In the genomic region with DNA sequence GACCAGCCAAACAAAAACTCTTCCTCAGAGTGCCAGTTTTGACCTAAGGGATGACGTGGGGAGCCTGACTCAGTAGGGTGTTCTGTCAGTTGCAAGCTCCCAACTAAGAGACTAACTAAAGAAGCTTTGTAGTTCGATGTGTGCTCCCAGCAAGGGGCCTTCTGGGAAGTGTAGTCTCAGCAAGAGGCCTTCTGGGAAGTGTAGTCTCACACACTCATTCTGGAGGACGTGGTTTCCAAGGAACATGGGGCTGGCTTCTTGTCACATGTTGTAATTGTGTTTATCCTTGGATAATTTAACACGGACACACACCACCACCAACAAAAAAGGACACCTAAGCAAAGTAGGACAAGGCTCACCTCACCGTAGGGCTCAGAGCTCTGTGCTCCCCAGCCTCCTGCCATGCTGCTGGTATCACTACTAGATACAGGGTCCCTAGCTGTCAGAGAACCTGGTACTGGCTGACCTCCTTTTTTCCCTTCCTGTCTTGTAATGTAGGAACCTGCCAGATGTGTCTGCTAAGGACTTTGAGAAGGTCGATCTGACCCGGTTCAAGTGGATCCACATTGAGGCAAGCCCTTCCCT, we compare ENCODE assay signal across 9 mouse cellular contexts. TPM values are rescaled to one million over a fixed set of nuclear protein-coding genes. Genes with fewer than 3 reads are reported as not detected.
DNase-seq lines count a peak whose midpoint lies in the region; ATAC-seq lines count a peak whose summit lies in the region.
"Had no signal": no experiment of that assay in that cellular context is flagged by ENCODE, and none has a peak within 500 bp of the region (broad histone marks: within the 10 kb centered on the region; RNA-seq: fewer than 3 reads in every experiment).

No protein-coding gene starts in this region.

- H3K27me3 ChIP-seq in intestine, embryonic 15.5 days (replicated peaks), result no peaks in the 10 kb centered on the region

- H3K9me3 ChIP-seq in intestine, embryonic 15.5 days, result no peaks in the 10 kb centered on the region

- H3K36me3 ChIP-seq in intestine, embryonic 15.5 days, result no peaks in the 10 kb centered on the region

- 0 out of 2 replicates have a peak, but pooled peaks cover 3% of the 10 kb centered on the region for H3K4me1 ChIP-seq in intestine, embryonic 15.5 days (replicated peaks)

- WGBS in intestine, embryonic 15.5 days, result 39% methylated on average over 7 of the region's 7 CpGs

- ATAC-seq in intestine, embryonic 15.5 days, result peak; percentile 71

- H3K4me3 ChIP-seq in intestine, embryonic 15.5 days (replicated peaks), result no peak overlapping the region

- peak overlapping the region; percentile 28; the same call in 1 of the 2 replicates for H3K4me2 ChIP-seq in intestine, embryonic 15.5 days (replicated peaks)

- DNase-seq in adrenal gland, adult 2 months, result peak; percentile 72
- DNase-seq in adrenal gland, postnatal 4 days (ENCODE audit: low spot score in 2 of 2), result no peak
- DNase-seq in right cerebral cortex, adult 18-20 months, result peak; percentile 74
- DNase-seq in right cerebral cortex, postnatal 36 days (ENCODE audit: low spot score in 2 of 2), result no peak
- peak; percentile 43 for DNase-seq in lung, postnatal 25 days (ENCODE audit: low spot score)
- no peak for DNase-seq in T-cell, adult 2 months (ENCODE audit: low spot score)
- no peak for DNase-seq in testis, postnatal 10 days (ENCODE audit: low spot score)

- H3K27ac ChIP-seq in intestine, embryonic 15.5 days, result no peak overlapping the region

- no peak overlapping the region for H3K9ac ChIP-seq in intestine, embryonic 15.5 days

RNA-seq across cellular contexts. Expression of a gene that starts 6.8 kb away (rescaled TPM):
- 10 to 100 TPM; 37.2 to 44.3 TPM for total RNA-seq in adrenal gland, adult 2 months (2021)
- polyA plus RNA-seq in adrenal gland, adult 2 months (2012; rRNA removed), result 43.9 and 60.3 TPM in 2 replicates
- 10 to 100 TPM; 57.2 to 64.8 TPM for total RNA-seq in adrenal gland, postnatal 4 days (2021)
- polyA plus RNA-seq in intestine, embryonic 15.5 days (2015; fragmentation: Nextera tagmentation; extraction: Ambion mirVana), result 23.3 and 26.9 TPM in 2 replicates

RNA-seq across cellular contexts. Expression of a gene that starts 14.8 kb away (rescaled TPM):
- total RNA-seq in adrenal gland, adult 2 months (2021), result 10 to 100 TPM; 40.3 to 62.0 TPM
- polyA plus RNA-seq in adrenal gland, adult 2 months (2012; rRNA removed), result 64.1 and 75.1 TPM in 2 replicates
- total RNA-seq in adrenal gland, postnatal 4 days (2021), result 100 to 1,000 TPM; 100 to 114 TPM
- polyA plus RNA-seq in intestine, embryonic 15.5 days (2015; fragmentation: Nextera tagmentation; extraction: Ambion mirVana), result 183 and 190 TPM in 2 replicates

RNA-seq across cellular contexts. Expression of a gene that starts 17.4 kb away (rescaled TPM):
- total RNA-seq in adrenal gland, adult 2 months (2021), result 1 to 10 TPM in 1 of 2 experiments, under 1 TPM in 1; 0.58 to 2.5 TPM
- polyA plus RNA-seq in adrenal gland, adult 2 months (2012; rRNA removed), result 1.5 and 2.0 TPM in 2 replicates
- total RNA-seq in adrenal gland, postnatal 4 days (2021), result 1 to 10 TPM; 3.5 to 6.0 TPM
- polyA plus RNA-seq in intestine, embryonic 15.5 days (2015; fragmentation: Nextera tagmentation; extraction: Ambion mirVana), result 36.1 and 42.8 TPM in 2 replicates
- total RNA-seq: common myeloid progenitor, adult 5-6 weeks had no signal

RNA-seq across cellular contexts. Expression of a gene that starts 20.4 kb away (rescaled TPM):
- total RNA-seq in adrenal gland, adult 2 months (2021), result 100 to 1,000 TPM; 256 to 264 TPM
- 120 and 143 TPM in 2 replicates for polyA plus RNA-seq in adrenal gland, adult 2 months (2012; rRNA removed)
- 100 to 1,000 TPM; 196 to 201 TPM for total RNA-seq in adrenal gland, postnatal 4 days (2021)
- 449 and 476 TPM in 2 replicates for polyA plus RNA-seq in intestine, embryonic 15.5 days (2015; fragmentation: Nextera tagmentation; extraction: Ambion mirVana)

RNA-seq across cellular contexts. Expression of a gene that starts 32.1 kb away (rescaled TPM):
- 100 to 1,000 TPM; 119 to 126 TPM for total RNA-seq in adrenal gland, adult 2 months (2021)
- 284 TPM in 2 replicates for polyA plus RNA-seq in adrenal gland, adult 2 months (2012; rRNA removed)
- total RNA-seq in adrenal gland, postnatal 4 days (2021), result 100 to 1,000 TPM; 131 to 135 TPM
- 166 and 192 TPM in 2 replicates for polyA plus RNA-seq in intestine, embryonic 15.5 days (2015; fragmentation: Nextera tagmentation; extraction: Ambion mirVana)

Comparison
In these comparisons a context has a peak if more than half of its experiments do, and no peak if none do; other contexts are left out.
1. DNase-seq: peak in adrenal gland, adult 2 months (single experiment), right cerebral cortex, adult 18-20 months (single experiment) and lung, postnatal 25 days (single experiment); none in adrenal gland, postnatal 4 days (0 of 2), right cerebral cortex, postnatal 36 days (0 of 2), T-cell, adult 2 months (single experiment) and testis, postnatal 10 days (single experiment).